Mouse (Mus musculus): ENCODE results near the gene Cdkn2a.

DNA sequence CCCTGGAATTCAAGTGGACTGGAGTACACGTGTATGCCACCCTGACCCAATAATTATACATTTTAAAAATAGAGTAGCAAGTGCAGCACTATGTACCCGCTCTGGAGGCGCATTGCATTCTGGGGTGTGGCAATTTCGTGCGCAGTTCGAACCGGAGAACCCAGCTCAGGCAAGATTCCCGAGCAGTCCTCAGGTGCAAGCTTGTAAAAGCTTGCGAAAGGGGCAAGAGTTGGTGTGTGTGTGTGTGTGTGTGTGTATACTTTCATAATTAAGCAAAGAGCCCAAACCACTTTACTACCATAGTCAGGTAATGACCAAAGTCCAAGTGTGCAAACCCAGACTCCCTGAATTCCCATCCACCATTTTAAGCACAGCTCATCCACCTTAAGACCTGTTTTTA, 20.9 kb downstream of the Cdkn2a start:
- TF ChIP-seq CTCF (IDR thresholded peaks at IDR 0.05; ENCODE audit: control insufficient read depth, insufficient read depth, insufficient read length) = no peak
- no peak for TF ChIP-seq MAX (IDR thresholded peaks at IDR 0.05)
- no peak for TF ChIP-seq USF1 (IDR thresholded peaks at IDR 0.05; ENCODE audit: low read depth)
- TF ChIP-seq CEBPB (IDR thresholded peaks at IDR 0.05; ENCODE audit: low read depth) = no peak
- no peak for TF ChIP-seq MYOG (IDR thresholded peaks at IDR 0.05; ENCODE audit: control insufficient read depth, extremely low read depth, insufficient read length)
- no peak for TF ChIP-seq FOSL1 (IDR thresholded peaks at IDR 0.05; ENCODE audit: insufficient read depth, low read length, poor library complexity, severe bottlenecking)
